Mouse (Mus musculus): ENCODE measurements around the gene Ccnyl1. TPM values are rescaled to one million over a fixed set of nuclear protein-coding genes. Genes with fewer than 3 reads are reported as not detected.

Gene Ccnyl1
- polyA plus RNA-seq, 1 experiment from 2014 or later: 0.61 TPM

- Histone ChIP-seq H3K4me1 (ENCODE audit: control insufficient read depth, low read depth, low read length) (peaks cover 5% of the 10 kb centered on the region), H3K4me3 (ENCODE audit: low read depth, low read length) (no peak overlapping the region), H3K9me3 (replicated peaks; ENCODE audit: control insufficient read depth, low read length) (no peaks in the 10 kb centered on the region), H3K4me2 (ENCODE audit: low read depth, low read length) (no peak overlapping the region), H3K27ac (ENCODE audit: low read length) (no peak overlapping the region), H3K27me3 (ENCODE audit: control insufficient read depth, insufficient read depth, low read depth, low read length) (no peaks in the 10 kb centered on the region), H3K36me3 (ENCODE audit: control insufficient read depth, insufficient read depth) (no peaks in the 10 kb centered on the region), H3K9ac (ENCODE audit: low read depth, low read length) (no peak overlapping the region)
- WGBS (ENCODE audit: insufficient replicate concordance): 51% methylated on average over 2 of the region's 2 CpGs
- peak; percentile 48; the same call in 1 of the 2 replicates for ATAC-seq (ENCODE audit: low read depth)
These were observed 25.2 kb downstream of the Ccnyl1 start for GRCm38 (mm10) chr1:64715458-64715857.

DNA sequence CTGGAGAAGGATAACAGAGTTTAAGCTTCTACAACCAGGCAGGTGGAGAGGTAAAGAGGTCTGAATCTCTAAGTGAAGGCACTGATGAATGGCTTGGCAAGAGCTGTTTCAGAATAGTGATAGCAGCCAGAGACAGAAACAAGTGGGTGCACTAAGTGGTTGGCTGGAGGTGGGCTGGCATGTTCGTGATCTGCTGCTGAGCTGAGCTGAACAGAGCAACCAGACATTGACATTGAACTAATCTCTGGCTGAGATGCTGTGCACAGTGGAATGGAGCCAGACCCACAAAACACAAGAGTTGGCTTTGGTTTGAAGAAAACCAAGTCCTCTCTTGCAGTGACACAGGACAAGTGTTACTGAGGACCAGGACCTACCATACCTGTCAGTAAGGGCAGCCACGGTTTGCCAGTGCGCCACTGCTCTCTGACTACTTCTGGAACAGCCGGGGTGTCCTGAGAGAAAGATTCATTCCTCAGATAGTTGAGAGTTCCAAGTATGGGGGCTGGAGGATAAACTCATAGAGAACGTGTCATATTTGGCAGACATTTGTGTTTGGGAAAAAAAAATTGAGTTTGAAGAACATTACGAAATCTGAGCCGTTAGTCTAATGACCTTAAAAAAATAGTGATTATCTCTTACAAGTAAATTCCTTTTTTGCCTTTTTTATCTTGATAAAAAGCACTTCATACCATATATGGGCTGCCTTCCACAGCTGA lies 26.5 kb downstream of the Ccnyl1 start:
- Histone ChIP-seq H3K27ac (ENCODE audit: low read length) (no peak overlapping the region), H3K9ac (ENCODE audit: low read depth, low read length) (no peak overlapping the region), H3K9me3 (replicated peaks; ENCODE audit: control insufficient read depth, low read length) (no peaks in the 10 kb centered on the region), H3K4me1 (ENCODE audit: control insufficient read depth, low read depth, low read length) (peaks cover 5% of the 10 kb centered on the region), H3K4me2 (ENCODE audit: low read depth, low read length) (no peak overlapping the region), H3K4me3 (ENCODE audit: low read depth, low read length) (no peak overlapping the region), H3K27me3 (ENCODE audit: control insufficient read depth, insufficient read depth, low read depth, low read length) (no peaks in the 10 kb centered on the region), H3K36me3 (ENCODE audit: control insufficient read depth, insufficient read depth) (no peaks in the 10 kb centered on the region)
- no peak for ATAC-seq (ENCODE audit: low read depth)
- 74% methylated on average over 7 of the region's 7 CpGs for WGBS (ENCODE audit: insufficient replicate concordance)

DNA sequence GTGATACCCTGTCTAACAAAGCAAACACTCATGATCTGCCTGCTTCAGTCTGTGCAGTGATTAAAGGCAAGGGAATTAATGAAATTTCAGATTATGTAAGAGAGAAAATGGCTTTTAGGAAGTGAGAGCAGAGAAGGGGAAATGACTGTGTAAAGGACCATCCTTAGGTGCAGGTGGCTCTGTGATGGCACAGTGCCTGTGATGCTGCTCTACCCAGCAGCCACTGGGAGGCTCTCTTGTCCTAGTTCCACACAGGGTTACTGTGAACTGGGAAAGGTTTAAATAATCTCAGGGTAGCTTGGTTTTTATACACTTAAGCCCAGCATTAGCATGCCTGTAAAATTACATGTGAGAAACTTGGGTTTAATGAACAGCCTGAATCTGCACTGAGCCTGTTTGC lies 27.2 kb downstream of the Ccnyl1 start:
- Histone ChIP-seq H3K4me2 (ENCODE audit: low read depth, low read length) (no peak overlapping the region), H3K9ac (ENCODE audit: low read depth, low read length) (no peak overlapping the region), H3K4me3 (ENCODE audit: low read depth, low read length) (no peak overlapping the region), H3K27me3 (ENCODE audit: control insufficient read depth, insufficient read depth, low read depth, low read length) (no peaks in the 10 kb centered on the region), H3K9me3 (replicated peaks; ENCODE audit: control insufficient read depth, low read length) (no peaks in the 10 kb centered on the region), H3K4me1 (ENCODE audit: control insufficient read depth, low read depth, low read length) (peaks cover 5% of the 10 kb centered on the region), H3K36me3 (ENCODE audit: control insufficient read depth, insufficient read depth) (no peaks in the 10 kb centered on the region), H3K27ac (ENCODE audit: low read length) (no peak overlapping the region)
- peak; percentile 71; the same call in 1 of the 2 replicates for ATAC-seq (ENCODE audit: low read depth)

DNA sequence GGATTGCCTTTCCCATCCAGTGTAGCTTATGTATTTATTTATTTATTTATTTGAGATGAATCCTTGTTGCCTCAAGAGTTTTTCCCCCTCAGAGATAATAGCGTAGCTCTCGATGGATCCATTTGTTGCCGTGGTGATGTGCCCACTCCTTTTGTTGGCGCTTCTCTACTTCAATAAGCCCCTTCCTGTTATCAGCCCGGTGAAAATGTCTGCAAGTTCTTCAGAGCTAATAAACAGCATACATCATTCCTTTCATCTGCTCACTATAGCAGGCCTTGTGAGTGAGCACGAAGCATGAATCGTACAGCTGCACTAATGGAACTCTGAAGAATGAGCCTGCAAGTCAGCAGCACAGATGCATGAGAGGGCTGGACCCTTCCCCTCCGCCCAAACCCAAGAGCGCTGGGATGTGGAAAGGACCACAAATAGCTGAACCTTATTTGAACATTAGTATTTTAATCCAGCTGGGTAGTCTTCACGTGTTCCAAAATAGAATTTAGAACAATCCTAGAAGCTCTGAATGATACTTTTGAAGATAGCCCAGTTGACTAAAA lies 30.9 kb downstream of the Ccnyl1 start:
- H3K27ac ChIP-seq (ENCODE audit: low read length): no peak overlapping the region
- H3K36me3 ChIP-seq (ENCODE audit: control insufficient read depth, insufficient read depth): no peaks in the 10 kb centered on the region
- H3K27me3 ChIP-seq (ENCODE audit: control insufficient read depth, insufficient read depth, low read depth, low read length): no peaks in the 10 kb centered on the region
- H3K4me1 ChIP-seq (ENCODE audit: control insufficient read depth, low read depth, low read length): no peaks in the 10 kb centered on the region
- WGBS (ENCODE audit: insufficient replicate concordance): 78% methylated on average over 10 of the region's 10 CpGs
- no peak for ATAC-seq (ENCODE audit: low read depth)
- no peaks in the 10 kb centered on the region for H3K9me3 ChIP-seq (replicated peaks; ENCODE audit: control insufficient read depth, low read length)
- H3K9ac ChIP-seq (ENCODE audit: low read depth, low read length): no peak overlapping the region
- H3K4me3 ChIP-seq (ENCODE audit: low read depth, low read length): no peak overlapping the region
- no peak overlapping the region for H3K4me2 ChIP-seq (ENCODE audit: low read depth, low read length)

DNA sequence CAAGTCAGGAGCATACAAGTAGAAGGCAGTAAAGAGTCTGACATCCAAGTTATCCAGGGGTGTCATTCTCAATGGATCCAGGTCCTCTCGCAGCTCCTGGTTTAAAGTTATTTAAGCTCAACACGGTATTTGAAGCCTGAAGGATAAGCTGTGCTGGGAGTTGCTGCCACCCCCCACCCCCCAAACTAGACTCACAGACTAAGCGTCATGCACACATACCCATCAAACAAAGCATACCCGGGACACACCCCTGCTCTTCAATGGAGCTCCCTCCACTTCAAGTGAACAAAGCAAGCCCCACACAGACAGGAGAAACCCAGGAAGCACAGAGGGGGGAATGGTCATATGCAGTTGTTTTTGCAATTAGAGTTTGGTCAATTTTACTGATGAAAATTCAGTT lies 39.8 kb downstream of the Ccnyl1 start:
- peaks cover 19% of the 10 kb centered on the region for H3K36me3 ChIP-seq (ENCODE audit: control insufficient read depth, insufficient read depth)
- WGBS (ENCODE audit: insufficient replicate concordance): 77% methylated on average over 4 of the region's 4 CpGs
- H3K4me2 ChIP-seq (ENCODE audit: low read depth, low read length): no peak overlapping the region
- no peak overlapping the region for H3K27ac ChIP-seq (ENCODE audit: low read length)
- H3K9me3 ChIP-seq (replicated peaks; ENCODE audit: control insufficient read depth, low read length): no peaks in the 10 kb centered on the region
- H3K4me1 ChIP-seq (ENCODE audit: control insufficient read depth, low read depth, low read length): peaks cover 38% of the 10 kb centered on the region
- H3K9ac ChIP-seq (ENCODE audit: low read depth, low read length): no peak overlapping the region
- no peak for ATAC-seq (ENCODE audit: low read depth)
- H3K27me3 ChIP-seq (ENCODE audit: control insufficient read depth, insufficient read depth, low read depth, low read length): peaks cover 3% of the 10 kb centered on the region
- no peak overlapping the region for H3K4me3 ChIP-seq (ENCODE audit: low read depth, low read length)

DNA sequence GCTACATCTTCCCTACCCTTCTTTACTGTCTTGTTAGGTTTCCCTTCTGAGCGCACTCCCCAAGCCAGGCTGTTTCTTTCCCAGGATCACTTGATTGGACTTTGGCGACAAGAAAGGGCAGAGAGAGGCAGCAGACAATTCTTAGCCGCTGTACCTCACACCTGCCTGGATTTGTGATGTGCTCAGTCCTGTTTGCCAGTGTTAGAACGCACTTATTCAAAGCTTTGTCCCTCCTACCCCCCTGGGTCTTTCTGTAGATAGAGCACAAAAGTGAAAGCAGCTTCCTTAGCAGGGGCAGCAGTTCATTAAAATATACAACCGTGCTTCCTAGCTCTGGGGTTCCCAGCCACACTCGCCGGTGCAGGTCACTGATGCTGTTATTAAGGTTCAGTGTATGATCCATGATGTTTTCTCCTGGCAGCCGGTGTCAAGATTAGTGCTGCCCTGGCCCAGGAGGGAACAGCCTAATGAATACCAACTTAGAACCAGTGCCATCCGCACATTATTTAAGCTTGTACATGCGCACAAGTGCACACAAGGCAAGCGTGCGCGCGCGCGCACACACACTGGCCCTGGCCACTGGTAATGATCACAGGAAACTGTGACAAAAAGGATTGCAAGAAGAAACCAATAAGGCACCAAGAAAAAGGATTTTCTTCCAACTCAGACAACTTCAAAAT lies 41.2 kb downstream of the Ccnyl1 start:
- Histone ChIP-seq H3K4me2 (ENCODE audit: low read depth, low read length) (no peak overlapping the region), H3K36me3 (ENCODE audit: control insufficient read depth, insufficient read depth) (peaks cover 28% of the 10 kb centered on the region), H3K4me3 (ENCODE audit: low read depth, low read length) (no peak overlapping the region), H3K27me3 (ENCODE audit: control insufficient read depth, insufficient read depth, low read depth, low read length) (peaks cover 12% of the 10 kb centered on the region), H3K9ac (ENCODE audit: low read depth, low read length) (no peak overlapping the region), H3K9me3 (replicated peaks; ENCODE audit: control insufficient read depth, low read length) (no peaks in the 10 kb centered on the region), H3K27ac (ENCODE audit: low read length) (no peak overlapping the region; the same call in 1 of the 2 replicates), H3K4me1 (ENCODE audit: control insufficient read depth, low read depth, low read length) (peaks cover 52% of the 10 kb centered on the region)
- no peak for ATAC-seq (ENCODE audit: low read depth)
- 82% methylated on average over 16 of the region's 16 CpGs for WGBS (ENCODE audit: insufficient replicate concordance)

GRCm38 (mm10) chr1:64732161-64732560 lies 41.9 kb downstream of the Ccnyl1 start:
- WGBS (ENCODE audit: insufficient replicate concordance): 55% methylated on average over 10 of the region's 10 CpGs
- no peaks in the 10 kb centered on the region for H3K9me3 ChIP-seq (replicated peaks; ENCODE audit: control insufficient read depth, low read length)
- ATAC-seq (ENCODE audit: low read depth): no peak
- peak overlapping the region; percentile 0; the same call in 1 of the 2 replicates for H3K9ac ChIP-seq (ENCODE audit: low read depth, low read length)
- no peak overlapping the region for H3K4me3 ChIP-seq (ENCODE audit: low read depth, low read length)
- 0 out of 2 replicates have a peak overlapping the region, but pooled peaks have one; percentile 90 for H3K4me2 ChIP-seq (ENCODE audit: low read depth, low read length)
- peaks cover 28% of the 10 kb centered on the region for H3K36me3 ChIP-seq (ENCODE audit: control insufficient read depth, insufficient read depth)
- peak overlapping the region; percentile 5; the same call in 1 of the 2 replicates for H3K27ac ChIP-seq (ENCODE audit: low read length)
- H3K4me1 ChIP-seq (ENCODE audit: control insufficient read depth, low read depth, low read length): peaks cover 54% of the 10 kb centered on the region
- H3K27me3 ChIP-seq (ENCODE audit: control insufficient read depth, insufficient read depth, low read depth, low read length): peaks cover 12% of the 10 kb centered on the region

DNA sequence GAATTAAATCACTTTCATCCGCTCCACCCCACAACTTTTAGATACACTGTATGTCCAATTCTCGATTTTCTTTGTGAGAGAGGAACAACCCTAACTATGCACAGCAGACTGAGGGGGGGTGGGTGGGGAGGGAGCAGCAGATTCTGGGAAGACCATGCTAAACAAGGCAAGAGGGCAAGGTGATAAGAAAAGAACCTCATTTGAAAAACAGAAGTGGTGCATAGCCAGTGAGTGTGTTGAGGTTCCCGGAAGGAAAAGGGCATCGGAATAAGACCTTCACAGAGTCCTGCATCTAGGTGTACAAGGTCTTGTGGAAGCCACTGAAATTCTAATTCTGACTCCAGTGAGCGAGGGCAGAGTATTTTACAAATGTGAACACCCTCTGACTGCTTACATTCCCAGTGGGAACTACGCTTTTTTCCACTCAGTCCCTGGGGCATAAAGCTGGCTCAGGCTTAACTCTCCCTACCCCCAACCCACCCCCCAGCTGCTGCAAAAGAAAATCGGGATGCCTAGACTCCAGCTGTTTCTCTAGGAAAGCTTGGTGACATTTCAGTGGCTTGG lies 42.5 kb downstream of the Ccnyl1 start:
- Histone ChIP-seq H3K4me1 (ENCODE audit: control insufficient read depth, low read depth, low read length) (peaks cover 54% of the 10 kb centered on the region), H3K4me3 (ENCODE audit: low read depth, low read length) (peak overlapping the region; percentile 71), H3K27me3 (ENCODE audit: control insufficient read depth, insufficient read depth, low read depth, low read length) (peaks cover 12% of the 10 kb centered on the region), H3K36me3 (ENCODE audit: control insufficient read depth, insufficient read depth) (peaks cover 28% of the 10 kb centered on the region), H3K9ac (ENCODE audit: low read depth, low read length) (peak overlapping the region; percentile 66), H3K27ac (ENCODE audit: low read length) (peak overlapping the region; percentile 86), H3K9me3 (replicated peaks; ENCODE audit: control insufficient read depth, low read length) (no peaks in the 10 kb centered on the region), H3K4me2 (ENCODE audit: low read depth, low read length) (peak overlapping the region; percentile 90)
- no peak for ATAC-seq (ENCODE audit: low read depth)
- WGBS (ENCODE audit: insufficient replicate concordance): 52% methylated on average over 7 of the region's 7 CpGs
